Mouse (Mus musculus): ENCODE measurements around the gene Slc26a10. TPM values are rescaled to one million over a fixed set of nuclear protein-coding genes. Genes with fewer than 3 reads are reported as not detected.
"Not testable (repeated sequence)": the region's sequence is repeated elsewhere in the genome, so short reads cannot be mapped to it uniquely, and the experiment has no call there.

Slc26a10 gene
- total RNA-seq, 2 experiments from 2014 or later = 4.1 to 5.4 TPM

GRCm38 (mm10) chr10:127196392-127196791 lies 15.9 kb upstream of the Slc26a10 start:
- peak overlapping the region; percentile 93 for H3K27ac ChIP-seq
- intact Hi-C loops (cut with DNase I) = no loop called here
- peak overlapping the region; percentile 92 for H3K4me3 ChIP-seq
- peak; percentile 79 for DNase-seq
- TF ChIP-seq CTCF (IDR thresholded peaks at IDR 0.05) = no peak

GRCm38 (mm10) chr10:127195328-127196129 lies 15.1 kb upstream of the Slc26a10 start, which contains the start of gene Dtx3:
Gene Dtx3 (minus strand): TSS chr10:127195728.
- TF ChIP-seq CTCF (IDR thresholded peaks at IDR 0.05) = no peak
- Histone ChIP-seq H3K27ac (peak within 1 kb of the TSS; percentile 93), H3K4me3 (peak within 1 kb of the TSS; percentile 92)
- intact Hi-C loops (cut with DNase I) = no loop called here
- DNase-seq = peak; percentile 67

DNA sequence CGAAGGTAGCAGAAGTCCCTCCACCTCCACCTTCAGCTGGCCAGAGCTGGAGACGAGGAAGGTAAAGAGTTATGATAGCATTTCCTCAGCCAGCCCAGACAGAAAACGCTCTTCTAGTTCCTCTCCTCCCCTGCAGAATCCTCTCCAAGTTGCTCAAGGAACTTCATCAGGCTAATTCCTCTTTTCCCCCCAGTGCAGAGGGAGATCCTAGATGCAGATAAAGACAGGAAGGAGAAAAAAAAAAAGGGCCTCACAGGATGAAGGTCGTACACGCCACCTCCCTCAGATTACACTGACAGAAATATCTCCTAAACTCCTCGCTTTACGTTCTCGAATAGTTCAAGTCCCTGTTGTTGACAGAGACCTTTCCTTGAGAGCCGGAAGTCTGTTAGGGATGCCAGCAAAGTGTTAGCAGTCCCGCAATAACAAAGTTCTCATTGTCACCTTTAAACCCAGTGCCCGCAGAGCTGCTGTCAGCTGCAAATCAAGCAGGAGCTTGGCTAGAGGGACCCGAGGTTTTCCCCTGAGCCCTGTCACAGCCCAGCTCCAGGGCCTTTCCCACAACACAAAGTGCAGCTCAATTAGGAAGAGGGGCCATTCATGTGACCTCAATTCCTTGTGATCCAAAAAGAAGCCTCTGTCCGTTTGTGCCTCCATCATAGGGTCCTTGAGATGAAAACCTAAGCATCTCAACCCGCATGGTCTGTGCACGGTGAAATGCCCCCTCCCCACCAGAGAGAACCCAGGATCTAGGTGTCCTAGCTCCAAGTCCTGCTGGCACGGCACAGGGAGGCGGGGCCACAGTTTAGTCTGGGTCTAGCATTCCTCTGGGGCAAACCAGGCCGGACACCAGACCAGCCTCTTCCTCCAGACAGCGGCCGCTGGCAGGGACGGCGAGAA lies 14.2 kb upstream of the Slc26a10 start:
- intact Hi-C loops (cut with DNase I) = no loop called here
- peak overlapping the region; percentile 92 for H3K4me3 ChIP-seq
- no peak for TF ChIP-seq CTCF (IDR thresholded peaks at IDR 0.05)
- peak overlapping the region; percentile 93 for H3K27ac ChIP-seq
- DNase-seq = peak; percentile 83

DNA sequence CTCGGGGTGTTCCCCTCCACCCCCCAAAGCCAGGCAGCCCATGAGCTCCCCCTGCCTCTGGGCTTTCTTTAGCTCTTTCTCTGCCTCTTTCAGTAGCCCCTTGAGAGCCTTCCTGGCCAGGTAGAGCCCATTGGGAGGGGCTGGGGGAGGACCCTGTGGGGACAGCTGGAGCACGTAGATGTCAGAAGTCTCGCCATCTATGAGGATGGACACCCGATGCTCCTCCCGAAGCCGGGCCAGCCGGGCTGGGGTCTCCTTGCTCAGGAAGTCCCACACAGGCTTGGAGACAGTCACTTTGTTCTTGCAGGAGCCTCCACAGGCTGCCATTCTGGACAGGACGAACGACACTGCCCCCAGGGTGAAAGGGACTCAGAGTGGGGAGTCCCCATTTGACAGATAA lies 12.6 kb upstream of the Slc26a10 start:
- DNase-seq = no peak
- Histone ChIP-seq H3K4me3 (peak overlapping the region; percentile 11), H3K27ac (peak overlapping the region; percentile 17; the same call in 1 of the 2 replicates)
- TF ChIP-seq CTCF (IDR thresholded peaks at IDR 0.05) = no peak
- intact Hi-C loops (cut with DNase I) = no loop called here

DNA sequence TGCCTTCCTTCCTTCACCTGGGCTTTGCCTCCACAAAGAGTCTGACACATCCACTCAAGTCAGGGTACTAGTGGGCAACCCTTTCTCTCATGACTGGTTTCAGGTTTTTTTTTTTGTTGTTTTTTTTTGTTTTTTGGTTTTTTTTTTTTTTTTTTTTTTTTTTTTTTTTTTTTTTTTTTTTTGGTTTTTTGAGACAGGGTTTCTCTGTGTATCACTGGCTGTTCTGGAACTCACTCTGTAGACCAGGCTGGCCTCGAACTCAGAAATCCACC lies 11.5 kb upstream of the Slc26a10 start:
- DNase-seq; intact Hi-C loops (cut with DNase I); H3K4me3 ChIP-seq: not testable (repeated sequence)
- H3K27ac ChIP-seq = peak overlapping the region; percentile 90; the same call in 1 of the 2 replicates

- no peak for DNase-seq
- Histone ChIP-seq H3K4me3 (peak overlapping the region; percentile 11; the same call in 1 of the 2 replicates), H3K27ac (peak overlapping the region; percentile 90)
- intact Hi-C loops (cut with DNase I) = no loop called here
- TF ChIP-seq CTCF (IDR thresholded peaks at IDR 0.05) = no peak
These were observed 11.0 kb upstream of the Slc26a10 start for GRCm38 (mm10) chr10:127191191-127192056.

DNA sequence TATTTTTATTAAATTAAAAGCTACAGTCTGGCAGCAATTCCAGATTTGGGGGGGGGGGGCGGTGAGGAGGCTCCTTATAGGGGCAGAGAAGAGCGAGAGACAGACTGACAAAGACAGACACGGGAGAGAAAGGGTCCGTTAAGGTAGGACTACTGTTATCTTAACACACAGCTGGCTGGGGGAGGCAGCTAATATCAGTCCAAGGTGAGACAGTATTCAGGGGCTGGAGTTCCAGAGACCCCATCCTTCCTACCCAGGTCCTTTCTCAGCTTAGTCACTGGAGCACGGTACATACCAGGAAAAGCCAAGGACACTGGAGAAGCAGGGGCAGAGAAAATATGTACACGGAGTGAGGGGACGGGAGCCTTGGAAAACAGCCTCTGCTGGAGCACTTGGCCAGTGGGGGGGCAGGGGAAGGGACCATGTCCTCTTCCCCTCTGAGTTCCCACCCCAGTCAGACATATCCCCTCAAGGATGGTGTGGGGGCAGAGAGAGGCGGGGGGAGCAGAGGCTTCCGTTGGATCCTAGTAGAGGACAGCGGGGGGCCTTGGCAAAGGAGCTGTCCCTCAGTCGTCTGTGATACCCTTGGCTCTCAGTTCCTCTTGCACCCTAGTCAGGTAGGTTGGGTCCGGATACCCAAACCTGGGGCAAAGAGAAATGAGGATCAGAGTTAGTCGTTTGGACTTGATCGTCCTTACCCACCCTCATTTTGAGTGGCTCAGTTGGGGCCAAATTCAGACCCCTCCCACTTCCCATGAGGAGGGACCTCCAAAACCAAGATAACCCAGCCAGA lies 10.1 kb upstream of the Slc26a10 start:
- TF ChIP-seq CTCF (IDR thresholded peaks at IDR 0.05) = no peak
- DNase-seq = no peak
- intact Hi-C loops (cut with DNase I) = no loop called here
- Histone ChIP-seq H3K4me3 (peak overlapping the region; percentile 86), H3K27ac (peak overlapping the region; percentile 90)

- peak within 1 kb of the TSS; percentile 86 for H3K4me3 ChIP-seq
- H3K27ac ChIP-seq = peak within 1 kb of the TSS; percentile 90
- DNase-seq = peak; percentile 82
- no peak for TF ChIP-seq CTCF (IDR thresholded peaks at IDR 0.05)
- intact Hi-C loops (cut with DNase I) = no loop called here
These were observed 9.4 kb upstream of the Slc26a10 start, which contains the start of gene Arhgef25 for GRCm38 (mm10) chr10:127189651-127190381. Gene Arhgef25 (minus strand): TSS chr10:127190083.

DNA sequence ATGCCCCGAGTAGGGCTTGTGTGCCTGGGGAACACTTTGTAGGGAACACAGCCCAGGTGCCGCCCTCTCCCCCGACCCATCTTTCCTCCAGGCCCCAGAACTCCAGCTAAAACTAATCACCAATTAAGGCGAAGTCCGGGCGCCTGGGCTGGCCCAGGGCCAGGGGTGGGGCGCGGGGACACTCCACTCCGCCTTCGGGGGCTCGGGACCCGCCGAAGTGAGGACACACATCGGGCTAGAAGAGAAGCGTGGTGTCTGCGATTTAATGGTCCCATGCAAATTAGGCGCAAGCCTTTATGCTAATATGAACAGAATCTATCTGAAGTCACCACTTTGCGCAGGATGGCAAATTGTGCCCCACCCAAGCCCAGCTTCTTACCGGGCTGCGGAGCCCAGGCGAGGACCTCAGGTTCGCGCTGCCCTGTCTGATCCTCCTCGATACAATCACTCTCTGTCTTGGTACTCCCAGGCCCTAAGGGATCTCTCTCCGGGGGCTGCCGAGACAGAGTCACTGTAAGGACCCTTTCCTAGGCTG lies 8.7 kb upstream of the Slc26a10 start:
- Histone ChIP-seq H3K27ac (peak overlapping the region; percentile 90), H3K4me3 (peak overlapping the region; percentile 86)
- peak; percentile 68 for DNase-seq
- no peak for TF ChIP-seq CTCF (IDR thresholded peaks at IDR 0.05)
- intact Hi-C loops (cut with DNase I) = no loop called here

DNA sequence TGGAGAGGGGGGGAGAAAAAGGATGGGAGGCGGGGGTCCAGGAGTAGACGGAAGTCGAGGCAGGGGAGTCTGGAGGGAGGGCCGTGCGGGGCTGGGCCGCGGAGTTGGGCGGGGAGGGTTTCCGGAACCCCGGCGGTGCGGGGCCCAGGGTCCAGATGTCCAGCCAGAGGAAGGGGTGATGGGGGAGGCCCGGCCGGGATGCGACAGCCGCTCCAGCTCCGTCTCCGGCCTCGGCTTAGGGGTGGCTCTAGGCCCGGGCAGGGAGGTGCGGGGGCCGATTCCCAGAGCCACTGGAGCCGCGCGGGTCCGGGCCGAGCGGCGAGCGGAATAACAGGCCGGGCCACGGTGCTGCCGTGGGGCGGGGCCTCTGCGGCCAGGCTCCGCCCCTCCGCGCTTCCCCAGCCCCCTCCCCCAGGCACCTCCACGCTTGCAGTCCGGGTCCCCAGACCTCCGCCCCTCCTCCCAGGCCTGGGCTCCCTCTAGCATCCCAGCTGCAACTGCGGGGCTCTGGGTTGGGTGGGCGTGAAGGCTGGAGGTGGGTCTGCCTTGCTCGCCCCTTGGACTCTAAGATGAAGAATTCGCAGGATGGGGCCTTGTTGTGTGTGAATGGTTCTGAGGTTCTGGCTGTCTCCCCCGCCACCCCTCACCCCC lies 8.1 kb upstream of the Slc26a10 start:
- DNase-seq = peak; percentile 82
- intact Hi-C loops (cut with DNase I) = no loop called here
- Histone ChIP-seq H3K4me3 (peak overlapping the region; percentile 86), H3K27ac (peak overlapping the region; percentile 90)
- no peak for TF ChIP-seq CTCF (IDR thresholded peaks at IDR 0.05)
